In genomic region chr9:54734639-54735252, GRCm38 (mm10) we compare ENCODE assay signal across 8 mouse cellular contexts. TPM values are rescaled to one million over a fixed set of nuclear protein-coding genes. Genes with fewer than 3 reads are reported as not detected.
DNase-seq lines count a peak whose midpoint lies in the region; ATAC-seq and TF ChIP-seq lines count a peak whose summit lies in the region.

No protein-coding gene starts in this region.

- H3K27ac ChIP-seq in bone marrow macrophage, adult 2 months (ENCODE audit: insufficient read depth, low read depth, low read length) = no peak overlapping the region
- peak overlapping the region; percentile 26; the same call in 1 of the 2 replicates for H3K27ac ChIP-seq in hindbrain, embryonic 12.5 days
- no peak overlapping the region for H3K27ac ChIP-seq in midbrain, embryonic 13.5 days

- H3K36me3 ChIP-seq in hindbrain, embryonic 12.5 days = no peaks in the 10 kb centered on the region
- 0 out of 2 replicates have a peak, but pooled peaks cover 2% of the 10 kb centered on the region for H3K36me3 ChIP-seq in midbrain, embryonic 13.5 days

- H3K9ac ChIP-seq in hindbrain, embryonic 12.5 days = peak overlapping the region; percentile 73; the same call in 1 of the 2 replicates
- H3K9ac ChIP-seq in midbrain, embryonic 13.5 days (replicated peaks) = peak overlapping the region; percentile 72

- 0 out of 2 replicates have a peak, but pooled peaks cover 3% of the 10 kb centered on the region for H3K27me3 ChIP-seq in hindbrain, embryonic 12.5 days
- H3K27me3 ChIP-seq in midbrain, embryonic 13.5 days = no peaks in the 10 kb centered on the region

- peaks cover 7% of the 10 kb centered on the region; the same call in 1 of the 2 replicates for H3K4me1 ChIP-seq in bone marrow macrophage, adult 2 months (ENCODE audit: control insufficient read depth, insufficient read depth, low read length)
- peaks cover 26% of the 10 kb centered on the region for H3K4me1 ChIP-seq in hindbrain, embryonic 12.5 days
- peaks cover 22% of the 10 kb centered on the region for H3K4me1 ChIP-seq in midbrain, embryonic 13.5 days (replicated peaks)

- H3K4me2 ChIP-seq in hindbrain, embryonic 12.5 days (replicated peaks) = peak overlapping the region; percentile 78
- peak overlapping the region; percentile 81 for H3K4me2 ChIP-seq in midbrain, embryonic 13.5 days (replicated peaks)

- WGBS in hindbrain, embryonic 12.5 days = 24% methylated on average over 11 of the region's 11 CpGs
- WGBS in midbrain, embryonic 13.5 days = 21% methylated on average over 11 of the region's 11 CpGs

- no peaks in the 10 kb centered on the region for H3K9me3 ChIP-seq in hindbrain, embryonic 12.5 days (replicated peaks)
- H3K9me3 ChIP-seq in midbrain, embryonic 13.5 days = no peaks in the 10 kb centered on the region

- peak overlapping the region; percentile 39; the same call in 1 of the 2 replicates for H3K4me3 ChIP-seq in bone marrow macrophage, adult 2 months (ENCODE audit: insufficient read depth, low read length)
- H3K4me3 ChIP-seq in hindbrain, embryonic 12.5 days = peak overlapping the region; percentile 74
- H3K4me3 ChIP-seq in midbrain, embryonic 13.5 days (replicated peaks) = peak overlapping the region; percentile 70

- peak; percentile 12 for DNase-seq in kidney, adult 11 months
- no peak for DNase-seq in kidney, postnatal 25 days
- DNase-seq in urinary bladder, adult 2 months (ENCODE audit: low spot score) = no peak
- DNase-seq in layer of hippocampus, postnatal 36 days = no peak
- no peak for DNase-seq in gastrocnemius, postnatal 10 days

- TF ChIP-seq POLR2A in bone marrow macrophage, adult 2 months (IDR thresholded peaks at IDR 0.05; ENCODE audit: borderline replicate concordance, low read depth, low read length) = no peak

- ATAC-seq in hindbrain, embryonic 12.5 days (ENCODE audit: low FRiP score) = no peak
- ATAC-seq in midbrain, embryonic 13.5 days = no peak; the same call in 1 of the 2 replicates

- TF ChIP-seq CTCF in bone marrow macrophage, adult 2 months (IDR thresholded peaks at IDR 0.05; ENCODE audit: low read depth, low read length) = no peak

RNA-seq across cellular contexts. Expression of gene Wdr61, which starts 0.4 kb away (rescaled TPM):
- 32.7 and 39.9 TPM in 2 replicates for polyA plus RNA-seq in bone marrow macrophage, adult 2 months (2012; ENCODE audit: insufficient read depth, insufficient read length, missing spikeins)
- 117 and 128 TPM in 2 replicates for polyA plus RNA-seq in hindbrain, embryonic 12.5 days (2016; fragmentation: Nextera tagmentation; extraction: Ambion mirVana)
- 119 and 120 TPM in 2 replicates for polyA plus RNA-seq in midbrain, embryonic 13.5 days (2015; fragmentation: Nextera tagmentation; extraction: Ambion mirVana)
- polyA plus RNA-seq in urinary bladder, adult 2 months (2012; rRNA removed) = 98.1 and 141 TPM in 2 replicates
- total RNA-seq in layer of hippocampus, postnatal 36 days (2021) = 10 to 100 TPM; 60.9 to 62.5 TPM
- total RNA-seq in gastrocnemius, postnatal 10 days (2021) = 10 to 100 TPM; 27.6 to 32.0 TPM

RNA-seq across cellular contexts. Expression of gene Crabp1, which starts 29.8 kb away (rescaled TPM):
- not detected in 2 replicates for polyA plus RNA-seq in bone marrow macrophage, adult 2 months (2012; ENCODE audit: insufficient read depth, insufficient read length, missing spikeins)
- polyA plus RNA-seq in hindbrain, embryonic 12.5 days (2016; fragmentation: Nextera tagmentation; extraction: Ambion mirVana) = 655 and 681 TPM in 2 replicates
- 83.3 and 117 TPM in 2 replicates for polyA plus RNA-seq in midbrain, embryonic 13.5 days (2015; fragmentation: Nextera tagmentation; extraction: Ambion mirVana)
- polyA plus RNA-seq in urinary bladder, adult 2 months (2012; rRNA removed) = 0.08 and 0.15 TPM in 2 replicates
- total RNA-seq in layer of hippocampus, postnatal 36 days (2021) = 1 to 10 TPM; 1.2 TPM
- total RNA-seq in gastrocnemius, postnatal 10 days (2021) = 1 to 10 TPM; 2.6 to 4.3 TPM

RNA-seq across cellular contexts. Expression of gene Dnaja4, which starts 36.1 kb away (rescaled TPM):
- polyA plus RNA-seq in bone marrow macrophage, adult 2 months (2012; ENCODE audit: insufficient read depth, insufficient read length, missing spikeins) = 0.19 and 0.27 TPM in 2 replicates
- polyA plus RNA-seq in hindbrain, embryonic 12.5 days (2016; fragmentation: Nextera tagmentation; extraction: Ambion mirVana) = 7.1 and 7.5 TPM in 2 replicates
- 2.9 and 3.0 TPM in 2 replicates for polyA plus RNA-seq in midbrain, embryonic 13.5 days (2015; fragmentation: Nextera tagmentation; extraction: Ambion mirVana)
- 18.5 and 19.1 TPM in 2 replicates for polyA plus RNA-seq in urinary bladder, adult 2 months (2012; rRNA removed)
- 10 to 100 TPM; 52.4 to 57.9 TPM for total RNA-seq in layer of hippocampus, postnatal 36 days (2021)
- total RNA-seq in gastrocnemius, postnatal 10 days (2021) = 10 to 100 TPM; 42.3 to 48.3 TPM

Comparison
In these comparisons a context has a peak if more than half of its experiments do, and no peak if none do; other contexts are left out.
1. RNA of gene Crabp1, which starts 29.8 kb away (polyA plus RNA-seq): 655 to 681 TPM in hindbrain, embryonic 12.5 days and 83.3 to 117 TPM in midbrain, embryonic 13.5 days; 0.08 to 0.15 TPM in urinary bladder, adult 2 months and not detected in bone marrow macrophage, adult 2 months; every median in the first group is over 10 times any median in the second.
2. Peak in every context shown above with its lines, with median percentiles within 50 percentile points of each other: H3K4me3 ChIP-seq.